Mouse (Mus musculus) intestine, embryonic 15.5 days (tissue): ENCODE data around the gene Prb1. TPM values are rescaled to one million over a fixed set of nuclear protein-coding genes. Genes with fewer than 3 reads are reported as not detected.
"Not testable (repeated sequence)": the region's sequence is repeated elsewhere in the genome, so short reads cannot be mapped to it uniquely, and the experiment has no call there.

Experiments used
- ATAC-seq: fragments of 200-750 bp; cut with Nextera tagmentation; 2 replicates; pipeline ENCODE4 v1.8.0; 2017; ENCODE audit warnings: moderate TSS enrichment, moderate library complexity
- H3K27ac ChIP-seq: fragments of 300-500 bp; sonication (generic); 2 replicates; pipeline ENCODE4 v1.5.1; 2015; ENCODE audit warnings: mild to moderate bottlenecking, inconsistent platforms
- H3K27me3 ChIP-seq: fragments of 300-500 bp; sonication (generic); replicated peaks from 2 replicates; pipeline ENCODE4 v1.6.1; 2015; ENCODE audit warnings: inconsistent platforms
- H3K36me3 ChIP-seq: fragments of 300-500 bp; sonication (generic); 2 replicates; pipeline ENCODE4 v1.6.1; 2015; ENCODE audit warnings: inconsistent platforms
- H3K4me1 ChIP-seq: fragments of 300-500 bp; sonication (generic); replicated peaks from 2 replicates; pipeline ENCODE4 v1.6.1; 2015; ENCODE audit warnings: inconsistent platforms
- H3K4me2 ChIP-seq: fragments of 300-500 bp; sonication (generic); replicated peaks from 2 replicates; pipeline ENCODE4 v1.6.1; 2015; ENCODE audit warnings: mild to moderate bottlenecking, inconsistent platforms
- H3K4me3 ChIP-seq: fragments of 300-500 bp; sonication (generic); replicated peaks from 2 replicates; pipeline ENCODE4 v1.5.1; 2015; ENCODE audit warnings: inconsistent platforms
- H3K9ac ChIP-seq: fragments of 300-500 bp; sonication (generic); 2 replicates; pipeline ENCODE4 v1.6.1; 2015; ENCODE audit warnings: inconsistent platforms
- H3K9me3 ChIP-seq: fragments of 300-500 bp; sonication (generic); 2 replicates; pipeline ENCODE4 v1.6.1; 2016; ENCODE audit warnings: inconsistent platforms
- polyA plus RNA-seq: library from polyadenylated mRNA; unstranded; fragments of >200 nt; fragmentation: Nextera tagmentation; extraction: Ambion mirVana; gene quantifications from 2 replicates; pipeline ENCODE4 v1.2.1, GENCODE M21; 2015

The Prb1 gene
- polyA plus RNA-seq: not detected in 2 replicates

- not testable (repeated sequence) for H3K4me1 ChIP-seq, H3K4me3 ChIP-seq, H3K4me2 ChIP-seq, ATAC-seq, H3K27me3 ChIP-seq, H3K27ac ChIP-seq, H3K36me3 ChIP-seq, H3K9me3 ChIP-seq, H3K9ac ChIP-seq
These were observed at the start of gene Prb1 for GRCm38 (mm10) chr6:132210421-132210820. Gene Prb1, minus strand, starts transcription at chr6:132210521.

Other genes starting within 250 kb of the Prb1 start
- not detected in 2 replicates for gene Prpmp5, start 104.2 kb upstream of the Prb1 start, polyA plus RNA-seq
- gene Gm8882, start 153.6 kb upstream of the Prb1 start, polyA plus RNA-seq: not detected in 2 replicates